Mouse (Mus musculus) midbrain, embryonic 11.5 days (tissue): ENCODE results near the gene Lrrfip1. TPM values are rescaled to one million over a fixed set of nuclear protein-coding genes. Genes with fewer than 3 reads are reported as not detected.

Experiments used
- ATAC-seq: fragments of 200-750 bp; cut with Nextera tagmentation; 2 replicates; pipeline ENCODE4 v1.8.0; 2017; ENCODE audit warnings: moderate TSS enrichment, moderate library complexity; ENCODE audit not compliant: low FRiP score
- DNase-seq: peaks from one replicate; pipeline ENCODE4 v3.0.0; 2015; ENCODE audit warnings: low spot score; ENCODE audit errors: missing footprints
- H3K27ac ChIP-seq: fragments of 300-500 bp; sonication (generic); 2 replicates; pipeline ENCODE4 v1.5.1; 2014; ENCODE audit warnings: low read depth, low read length
- H3K27me3 ChIP-seq: fragments of 300-500 bp; sonication (generic); 2 replicates; pipeline ENCODE4 v1.6.1; 2014; ENCODE audit warnings: mild to moderate bottlenecking, low read length, moderate library complexity, mixed read lengths; ENCODE audit not compliant: control insufficient read depth, insufficient read depth
- H3K36me3 ChIP-seq: fragments of 300-500 bp; sonication (generic); 2 replicates; pipeline ENCODE4 v1.6.1; 2014; ENCODE audit warnings: mild to moderate bottlenecking, low read length, moderate library complexity, mixed read lengths; ENCODE audit not compliant: control insufficient read depth, insufficient read depth
- H3K4me1 ChIP-seq: fragments of 300-500 bp; sonication (generic); 2 replicates; pipeline ENCODE4 v1.6.1; 2014; ENCODE audit warnings: low read length; ENCODE audit not compliant: control insufficient read depth, insufficient read depth
- H3K4me2 ChIP-seq: fragments of 300-500 bp; sonication (generic); 2 replicates; pipeline ENCODE4 v1.6.1; 2014; ENCODE audit warnings: mild to moderate bottlenecking, moderate library complexity
- H3K4me3 ChIP-seq: fragments of 300-500 bp; sonication (generic); 2 replicates; pipeline ENCODE4 v1.5.1; 2014; ENCODE audit warnings: low read depth, low read length
- H3K9ac ChIP-seq: fragments of 300-500 bp; sonication (generic); 2 replicates; pipeline ENCODE4 v1.6.1; 2014; ENCODE audit warnings: low read length
- H3K9me3 ChIP-seq: fragments of 300-500 bp; sonication (generic); 2 replicates; pipeline ENCODE4 v1.6.1; 2016; ENCODE audit warnings: low read length; ENCODE audit not compliant: control insufficient read depth
- WGBS: fragments of 180-500 bp; shearing (Covaris S2); extraction: QIAGEN DNeasy Blood & Tissue Kit; methylation state at CpG from one replicate; pipeline ENCODE4 v1.1.7; 2014; 5-methylcytosine and 5-hydroxymethylcytosine counted together
- polyA plus RNA-seq: library from polyadenylated mRNA; unstranded; fragments of >200 nt; fragmentation: Nextera tagmentation; extraction: Ambion mirVana; gene quantifications from 2 replicates; pipeline ENCODE4 v1.2.1, GENCODE M21; 2014

Gene Lrrfip1
- polyA plus RNA-seq, 1 experiment from 2014 or later = 21.1 TPM

- Histone ChIP-seq H3K4me3 (no peak overlapping the region), H3K9me3 (no peaks in the 10 kb centered on the region), H3K27me3 (no peaks in the 10 kb centered on the region), H3K4me1 (0 out of 2 replicates have a peak, but pooled peaks cover 3% of the 10 kb centered on the region), H3K4me2 (no peak overlapping the region), H3K9ac (no peak overlapping the region), H3K27ac (no peak overlapping the region), H3K36me3 (no peaks in the 10 kb centered on the region)
- WGBS = 63% methylated on average over 8 of the region's 8 CpGs
- ATAC-seq (no peak), DNase-seq (no peak)
Observed at GRCm38 (mm10) chr1:91076946-91077345, 78.4 kb downstream of the Lrrfip1 start.

- no peaks in the 10 kb centered on the region for H3K9me3 ChIP-seq
- ATAC-seq = no peak
- 90% methylated on average over 9 of the region's 9 CpGs for WGBS
- no peak overlapping the region for H3K4me2 ChIP-seq
- H3K4me3 ChIP-seq = no peak overlapping the region
- 0 out of 2 replicates have a peak, but pooled peaks cover 3% of the 10 kb centered on the region for H3K4me1 ChIP-seq
- no peak overlapping the region for H3K9ac ChIP-seq
- no peak overlapping the region for H3K27ac ChIP-seq
- no peaks in the 10 kb centered on the region for H3K27me3 ChIP-seq
- no peak for DNase-seq
- no peaks in the 10 kb centered on the region for H3K36me3 ChIP-seq
Observed at GRCm38 (mm10) chr1:91077456-91077855, 78.9 kb downstream of the Lrrfip1 start.

- 0 out of 2 replicates have a peak, but pooled peaks cover 3% of the 10 kb centered on the region for H3K4me1 ChIP-seq
- no peaks in the 10 kb centered on the region for H3K36me3 ChIP-seq
- H3K27ac ChIP-seq = no peak overlapping the region
- 91% methylated on average over 8 of the region's 8 CpGs for WGBS
- H3K4me3 ChIP-seq = no peak overlapping the region
- no peak overlapping the region for H3K9ac ChIP-seq
- H3K4me2 ChIP-seq = no peak overlapping the region
- H3K27me3 ChIP-seq = no peaks in the 10 kb centered on the region
- DNase-seq = no peak
- ATAC-seq = no peak
- H3K9me3 ChIP-seq = no peaks in the 10 kb centered on the region
Observed at GRCm38 (mm10) chr1:91077980-91078379, 79.4 kb downstream of the Lrrfip1 start.

- ATAC-seq (no peak), DNase-seq (no peak)
- 0 out of 2 replicates have a peak, but pooled peaks cover 3% of the 10 kb centered on the region for H3K4me1 ChIP-seq
- H3K36me3 ChIP-seq = no peaks in the 10 kb centered on the region
- 92% methylated on average over 10 of the region's 10 CpGs for WGBS
- no peak overlapping the region for H3K9ac ChIP-seq
- H3K9me3 ChIP-seq = no peaks in the 10 kb centered on the region
- no peaks in the 10 kb centered on the region for H3K27me3 ChIP-seq
- no peak overlapping the region for H3K4me3 ChIP-seq
- no peak overlapping the region for H3K4me2 ChIP-seq
- no peak overlapping the region for H3K27ac ChIP-seq
Observed at GRCm38 (mm10) chr1:91079740-91080422, 81.3 kb downstream of the Lrrfip1 start.

GRCm38 (mm10) chr1:91080423-91080749 lies 81.8 kb downstream of the Lrrfip1 start:
- DNase-seq = no peak
- Histone ChIP-seq H3K4me3 (no peak overlapping the region), H3K9ac (no peak overlapping the region), H3K27me3 (no peaks in the 10 kb centered on the region), H3K27ac (no peak overlapping the region), H3K36me3 (no peaks in the 10 kb centered on the region), H3K4me2 (no peak overlapping the region), H3K4me1 (0 out of 2 replicates have a peak, but pooled peaks cover 3% of the 10 kb centered on the region), H3K9me3 (no peaks in the 10 kb centered on the region)
- ATAC-seq = no peak
- 83% methylated on average over 7 of the region's 7 CpGs for WGBS

GRCm38 (mm10) chr1:91084374-91084773 lies 85.8 kb downstream of the Lrrfip1 start:
- DNase-seq (no peak), ATAC-seq (no peak)
- H3K4me1 ChIP-seq = no peaks in the 10 kb centered on the region
- no peaks in the 10 kb centered on the region for H3K27me3 ChIP-seq
- no peak overlapping the region for H3K27ac ChIP-seq
- H3K4me2 ChIP-seq = no peak overlapping the region
- H3K4me3 ChIP-seq = no peak overlapping the region
- H3K9ac ChIP-seq = no peak overlapping the region
- no peaks in the 10 kb centered on the region for H3K9me3 ChIP-seq
- WGBS = 95% methylated on average over 8 of the region's 8 CpGs
- no peaks in the 10 kb centered on the region for H3K36me3 ChIP-seq

- 86% methylated on average over 10 of the region's 10 CpGs for WGBS
- H3K9me3 ChIP-seq = no peaks in the 10 kb centered on the region
- DNase-seq (no peak), ATAC-seq (no peak)
- H3K27me3 ChIP-seq = no peaks in the 10 kb centered on the region
- H3K4me1 ChIP-seq = no peaks in the 10 kb centered on the region
- H3K36me3 ChIP-seq = no peaks in the 10 kb centered on the region
- no peak overlapping the region for H3K27ac ChIP-seq
- no peak overlapping the region for H3K4me3 ChIP-seq
- H3K9ac ChIP-seq = no peak overlapping the region
- no peak overlapping the region for H3K4me2 ChIP-seq
Observed at GRCm38 (mm10) chr1:91085009-91085408, 86.5 kb downstream of the Lrrfip1 start.

GRCm38 (mm10) chr1:91085686-91086085 lies 87.1 kb downstream of the Lrrfip1 start:
- H3K4me1 ChIP-seq = no peaks in the 10 kb centered on the region
- H3K9me3 ChIP-seq = no peaks in the 10 kb centered on the region
- DNase-seq (no peak), ATAC-seq (no peak)
- 66% methylated on average over 2 of the region's 2 CpGs for WGBS
- H3K4me3 ChIP-seq = no peak overlapping the region
- H3K9ac ChIP-seq = no peak overlapping the region
- no peak overlapping the region for H3K4me2 ChIP-seq
- H3K27me3 ChIP-seq = no peaks in the 10 kb centered on the region
- no peak overlapping the region for H3K27ac ChIP-seq
- H3K36me3 ChIP-seq = no peaks in the 10 kb centered on the region

GRCm38 (mm10) chr1:91086325-91086724 lies 87.8 kb downstream of the Lrrfip1 start:
- Histone ChIP-seq H3K27ac (no peak overlapping the region), H3K27me3 (no peaks in the 10 kb centered on the region), H3K4me2 (no peak overlapping the region), H3K4me1 (no peaks in the 10 kb centered on the region), H3K9me3 (no peaks in the 10 kb centered on the region), H3K4me3 (no peak overlapping the region), H3K9ac (no peak overlapping the region), H3K36me3 (no peaks in the 10 kb centered on the region)
- 38% methylated on average over 3 of the region's 3 CpGs for WGBS
- no peak for DNase-seq
- no peak for ATAC-seq
